Mouse (Mus musculus): ENCODE measurements around the gene Mier3.
A peak's percentile ranks its signal among the peaks of the same experiment; 100 is the strongest.
"Not testable (repeated sequence)": the region's sequence is repeated elsewhere in the genome, so short reads cannot be mapped to it uniquely, and the experiment has no call there.

Mier3 gene

GRCm38 (mm10) chr13:111668016-111668415, 12.8 kb upstream of the Mier3 start:
- no peaks in the 10 kb centered on the region for H3K36me3 ChIP-seq (ENCODE audit: control insufficient read depth, insufficient read depth, low read length, poor library complexity, severe bottlenecking)
- H3K27me3 ChIP-seq (ENCODE audit: control insufficient read depth, insufficient read depth, low read length, poor library complexity, severe bottlenecking), result no peaks in the 10 kb centered on the region
- no peak for DNase-seq (ENCODE audit: low read depth, low spot score)

- Histone ChIP-seq H3K27me3 (ENCODE audit: control insufficient read depth, insufficient read depth, low read length, poor library complexity, severe bottlenecking) (no peaks in the 10 kb centered on the region), H3K36me3 (ENCODE audit: control insufficient read depth, insufficient read depth, low read length, poor library complexity, severe bottlenecking) (no peaks in the 10 kb centered on the region)
- no peak for DNase-seq (ENCODE audit: low read depth, low spot score)
Measured at GRCm38 (mm10) chr13:111676841-111677240, 3.9 kb upstream of the Mier3 start.

GRCm38 (mm10) chr13:111684056-111684625, 3.4 kb downstream of the Mier3 start:
- DNase-seq (ENCODE audit: low read depth, low spot score), result no peak
- Histone ChIP-seq H3K27me3 (ENCODE audit: control insufficient read depth, insufficient read depth, low read length, poor library complexity, severe bottlenecking) (no peaks in the 10 kb centered on the region), H3K36me3 (ENCODE audit: control insufficient read depth, insufficient read depth, low read length, poor library complexity, severe bottlenecking) (no peaks in the 10 kb centered on the region)

GRCm38 (mm10) chr13:111685751-111686462, 5.1 kb downstream of the Mier3 start:
- Histone ChIP-seq H3K27me3 (ENCODE audit: control insufficient read depth, insufficient read depth, low read length, poor library complexity, severe bottlenecking) (no peaks in the 10 kb centered on the region), H3K36me3 (ENCODE audit: control insufficient read depth, insufficient read depth, low read length, poor library complexity, severe bottlenecking) (no peaks in the 10 kb centered on the region)
- DNase-seq (ENCODE audit: low read depth, low spot score), result peak; percentile 85

DNA sequence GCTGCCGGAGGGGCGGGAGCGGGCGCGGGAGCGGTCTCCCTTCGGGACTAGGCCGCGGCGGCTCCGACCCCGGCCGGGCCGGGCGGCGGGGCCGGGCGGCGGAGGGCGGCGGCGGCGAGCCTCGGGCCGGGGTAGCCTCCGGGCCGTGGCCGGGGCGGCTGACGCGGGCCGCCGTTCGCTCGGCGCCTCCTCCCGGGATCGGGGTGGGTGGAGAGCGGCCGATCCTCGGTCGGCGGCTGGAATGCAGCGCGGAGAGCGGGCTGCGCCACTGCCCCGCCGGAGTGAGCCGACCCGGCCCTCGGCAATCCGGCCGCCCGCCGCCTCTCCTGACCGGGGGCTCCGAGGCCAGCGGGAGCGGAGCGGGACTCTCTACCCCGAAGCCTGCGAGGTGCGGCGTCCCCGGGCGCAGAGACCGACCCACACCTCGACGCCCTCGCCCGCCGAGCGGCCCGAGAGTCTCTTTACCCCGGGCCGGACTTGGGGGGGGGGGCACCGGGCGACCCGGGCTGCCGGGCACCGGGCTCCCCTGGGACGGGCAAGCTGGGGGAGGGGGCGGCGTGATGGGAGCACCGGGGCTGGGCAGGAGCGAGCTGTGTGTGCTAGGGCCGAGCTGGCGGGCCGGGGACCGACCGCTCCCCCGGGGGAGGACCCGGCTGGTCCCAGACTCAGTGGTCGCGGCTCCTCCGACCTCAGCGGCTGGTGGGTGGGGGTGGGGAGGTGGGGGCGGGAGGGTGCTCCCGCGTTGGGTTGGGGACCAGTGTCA, 5.9 kb downstream of the Mier3 start:
- DNase-seq (ENCODE audit: low read depth, low spot score), result peak; percentile 38
- H3K36me3 ChIP-seq (ENCODE audit: control insufficient read depth, insufficient read depth, low read length, poor library complexity, severe bottlenecking), result no peaks in the 10 kb centered on the region
- no peaks in the 10 kb centered on the region for H3K27me3 ChIP-seq (ENCODE audit: control insufficient read depth, insufficient read depth, low read length, poor library complexity, severe bottlenecking)

DNA sequence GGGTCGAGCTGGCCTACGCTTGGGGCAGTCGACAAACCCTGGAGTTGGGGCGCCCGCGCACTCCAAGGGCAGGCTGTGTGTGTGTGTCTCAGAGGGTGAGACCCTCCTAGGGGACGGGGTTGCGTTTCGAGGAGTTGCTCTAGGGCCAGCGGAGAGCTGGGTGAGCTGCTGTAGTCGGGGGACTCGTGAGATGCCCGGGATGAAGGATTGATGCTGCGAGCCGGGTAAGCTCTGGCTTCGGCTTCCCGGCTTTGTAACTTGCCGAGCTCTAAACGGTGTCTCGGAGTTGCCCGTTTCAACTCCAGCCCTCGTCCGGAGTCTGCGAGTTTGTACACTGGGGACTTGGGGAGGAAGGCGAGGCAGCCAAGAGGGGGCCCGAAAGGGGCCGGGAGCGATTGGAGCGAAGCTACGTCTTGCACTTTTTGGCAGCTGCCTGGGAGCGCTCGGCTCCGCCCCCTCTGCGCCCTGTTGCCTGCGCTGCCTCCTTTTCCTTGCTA, 6.6 kb downstream of the Mier3 start:
- Histone ChIP-seq H3K27me3 (ENCODE audit: control insufficient read depth, insufficient read depth, low read length, poor library complexity, severe bottlenecking) (no peaks in the 10 kb centered on the region), H3K36me3 (ENCODE audit: control insufficient read depth, insufficient read depth, low read length, poor library complexity, severe bottlenecking) (no peaks in the 10 kb centered on the region)
- peak; percentile 43 for DNase-seq (ENCODE audit: low read depth, low spot score)

- DNase-seq (ENCODE audit: low read depth, low spot score), result no peak
- no peaks in the 10 kb centered on the region for H3K27me3 ChIP-seq (ENCODE audit: control insufficient read depth, insufficient read depth, low read length, poor library complexity, severe bottlenecking)
- peaks cover 3% of the 10 kb centered on the region; the same call in 1 of the 2 replicates for H3K36me3 ChIP-seq (ENCODE audit: control insufficient read depth, insufficient read depth, low read length, poor library complexity, severe bottlenecking)
Measured at GRCm38 (mm10) chr13:111703396-111703795, 22.6 kb downstream of the Mier3 start.

- not testable (repeated sequence) for DNase-seq (ENCODE audit: low read depth, low spot score); H3K36me3 ChIP-seq (ENCODE audit: control insufficient read depth, insufficient read depth, low read length, poor library complexity, severe bottlenecking); H3K27me3 ChIP-seq (ENCODE audit: control insufficient read depth, insufficient read depth, low read length, poor library complexity, severe bottlenecking)
Measured at GRCm38 (mm10) chr13:111703952-111704351, 23.2 kb downstream of the Mier3 start.

DNA sequence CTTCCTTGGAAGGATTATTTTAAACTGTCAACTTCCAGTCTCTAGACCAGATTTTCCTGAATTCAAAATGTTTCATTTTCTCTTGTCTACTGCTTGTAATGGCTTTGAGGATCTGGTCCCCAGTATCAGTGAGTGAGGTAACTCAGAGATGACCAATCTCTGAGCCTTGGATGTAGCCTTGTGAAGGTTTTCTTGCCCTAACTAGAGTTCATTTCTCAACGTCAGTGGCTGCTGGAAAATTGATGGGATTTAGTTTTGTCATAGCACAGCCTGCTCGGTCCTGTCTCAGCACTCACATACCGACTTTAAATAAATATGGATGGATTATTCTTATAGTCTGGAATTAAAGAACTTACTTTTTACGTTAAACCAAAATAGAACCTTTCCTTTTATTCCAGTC, 29.8 kb downstream of the Mier3 start:
- no peak for DNase-seq (ENCODE audit: low read depth, low spot score)
- H3K27me3 ChIP-seq (ENCODE audit: control insufficient read depth, insufficient read depth, low read length, poor library complexity, severe bottlenecking), result no peaks in the 10 kb centered on the region
- peaks cover 19% of the 10 kb centered on the region for H3K36me3 ChIP-seq (ENCODE audit: control insufficient read depth, insufficient read depth, low read length, poor library complexity, severe bottlenecking)

- Histone ChIP-seq H3K27me3 (ENCODE audit: control insufficient read depth, insufficient read depth, low read length, poor library complexity, severe bottlenecking) (no peaks in the 10 kb centered on the region), H3K36me3 (ENCODE audit: control insufficient read depth, insufficient read depth, low read length, poor library complexity, severe bottlenecking) (peaks cover 2% of the 10 kb centered on the region; the same call in 1 of the 2 replicates)
- DNase-seq (ENCODE audit: low read depth, low spot score), result no peak
Measured at GRCm38 (mm10) chr13:111719726-111720125, 38.9 kb downstream of the Mier3 start.

GRCm38 (mm10) chr13:111724811-111725164, 44.0 kb downstream of the Mier3 start:
- no peaks in the 10 kb centered on the region for H3K36me3 ChIP-seq (ENCODE audit: control insufficient read depth, insufficient read depth, low read length, poor library complexity, severe bottlenecking)
- DNase-seq (ENCODE audit: low read depth, low spot score), result no peak

DNA sequence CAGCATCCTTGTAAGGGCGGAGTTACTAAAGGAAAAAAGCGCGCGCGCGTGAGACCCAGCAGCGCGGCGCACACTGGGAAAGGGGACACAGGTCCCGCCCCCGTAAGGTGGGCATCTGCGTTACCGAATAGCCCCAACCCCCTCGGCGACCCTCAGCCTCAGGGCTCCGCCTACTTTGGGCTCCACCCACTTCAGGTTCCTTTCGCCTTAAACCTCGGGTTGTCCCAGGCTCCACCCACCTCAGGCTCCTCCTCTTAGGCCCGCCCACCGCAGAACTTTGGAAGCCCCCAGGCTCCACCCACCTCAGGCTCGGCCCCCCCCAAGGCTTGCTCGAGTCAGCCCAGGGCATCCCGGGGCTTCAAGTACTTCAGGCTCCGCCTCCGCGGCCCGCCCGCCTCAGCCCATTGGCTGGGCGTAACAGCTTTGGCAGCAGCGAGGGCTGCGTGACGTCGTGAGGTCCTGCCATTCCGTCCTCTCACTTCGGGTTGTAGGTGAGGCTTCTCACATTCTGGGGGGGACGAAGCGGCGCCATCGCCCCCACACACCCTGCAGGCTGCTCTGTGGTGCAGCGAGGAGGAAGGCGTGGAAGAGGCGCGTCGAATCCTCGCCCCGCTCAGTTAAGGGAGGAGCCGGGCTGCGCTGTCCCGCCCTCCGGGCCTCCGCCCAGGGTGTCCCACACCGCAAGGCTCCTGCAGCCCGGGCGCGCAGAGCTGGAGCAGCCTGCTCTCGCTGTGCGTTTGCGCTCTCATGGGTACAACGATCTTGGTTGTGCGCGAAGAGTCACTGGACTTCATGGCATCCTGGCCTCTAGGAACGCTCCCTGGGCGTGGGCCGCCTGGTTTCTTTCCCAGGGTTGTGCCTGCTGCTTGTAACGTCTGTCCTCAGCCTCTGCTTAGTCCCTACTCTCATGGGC, 44.6 kb downstream of the Mier3 start:
- H3K36me3 ChIP-seq (ENCODE audit: control insufficient read depth, insufficient read depth, low read length, poor library complexity, severe bottlenecking), result no peaks in the 10 kb centered on the region
- H3K27me3 ChIP-seq (ENCODE audit: control insufficient read depth, insufficient read depth, low read length, poor library complexity, severe bottlenecking), result no peaks in the 10 kb centered on the region
- DNase-seq (ENCODE audit: low read depth, low spot score), result peak; percentile 98

More at GRCm38 (mm10) chr13:111724811-111725164, 44.0 kb downstream of the Mier3 start:
- H3K27me3 ChIP-seq (ENCODE audit: control insufficient read depth, insufficient read depth, low read length, poor library complexity, severe bottlenecking), result no peaks in the 10 kb centered on the region

DNA sequence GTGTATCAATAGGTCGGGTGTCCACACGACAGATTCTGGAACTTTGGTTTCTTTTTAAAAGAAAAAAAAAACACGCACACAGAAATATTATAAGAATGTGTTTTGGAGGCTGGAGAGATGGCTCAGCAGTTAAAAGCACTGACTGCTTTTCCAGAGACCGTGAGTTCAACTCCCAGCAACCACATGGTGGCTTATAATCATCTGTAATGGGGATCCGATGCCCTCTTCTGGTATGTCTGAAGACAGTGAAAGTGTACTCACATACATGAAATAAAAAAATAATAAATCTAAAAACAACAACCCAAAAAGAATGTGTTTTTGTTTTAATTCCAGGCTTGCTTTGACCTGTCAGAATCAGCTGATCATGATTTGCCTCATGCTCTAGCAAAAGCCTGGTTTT, 46.1 kb downstream of the Mier3 start:
- Histone ChIP-seq H3K27me3 (ENCODE audit: control insufficient read depth, insufficient read depth, low read length, poor library complexity, severe bottlenecking) (no peaks in the 10 kb centered on the region), H3K36me3 (ENCODE audit: control insufficient read depth, insufficient read depth, low read length, poor library complexity, severe bottlenecking) (no peaks in the 10 kb centered on the region)
- DNase-seq (ENCODE audit: low read depth, low spot score), result no peak

- no peaks in the 10 kb centered on the region for H3K27me3 ChIP-seq (ENCODE audit: control insufficient read depth, insufficient read depth, low read length, poor library complexity, severe bottlenecking)
- DNase-seq (ENCODE audit: low read depth, low spot score), result peak; percentile 53
- H3K36me3 ChIP-seq (ENCODE audit: control insufficient read depth, insufficient read depth, low read length, poor library complexity, severe bottlenecking), result no peaks in the 10 kb centered on the region
Measured at GRCm38 (mm10) chr13:111741204-111741990, 60.6 kb downstream of the Mier3 start.
